Mouse (Mus musculus): Measurements from ENCODE around the gene Tle1. TPM values are rescaled to one million over a fixed set of nuclear protein-coding genes. Genes with fewer than 3 reads are reported as not detected.

Gene Tle1
- polyA plus RNA-seq, 1 experiment from 2014 or later = 45.9 TPM

DNA sequence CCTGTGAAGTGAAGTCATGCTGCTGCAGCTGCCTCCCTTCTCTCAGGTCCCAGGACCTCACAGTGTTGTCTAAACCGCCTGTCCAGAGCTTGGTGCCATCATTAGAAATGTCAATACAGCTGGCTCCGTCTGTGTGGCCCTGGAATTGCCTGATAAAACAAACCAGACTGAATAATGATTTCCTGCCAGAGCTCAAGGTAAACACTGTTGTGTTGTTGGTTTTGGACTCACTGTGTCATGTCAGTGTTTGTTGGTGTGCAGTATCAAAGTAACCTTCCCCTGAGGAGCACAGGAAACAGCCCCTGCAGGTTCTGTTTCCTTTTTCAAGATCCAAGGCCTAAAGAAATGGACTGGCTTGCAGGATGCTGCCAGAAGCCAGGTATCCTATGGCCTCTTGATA lies 78.4 kb downstream of the Tle1 start:
- Histone ChIP-seq H3K27ac (no peak overlapping the region), H3K9me3 (no peaks in the 10 kb centered on the region), H3K4me2 (replicated peaks) (no peak overlapping the region), H3K4me3 (replicated peaks) (no peak overlapping the region), H3K9ac (replicated peaks) (no peak overlapping the region), H3K36me3 (peaks cover 78% of the 10 kb centered on the region), H3K4me1 (replicated peaks) (no peaks in the 10 kb centered on the region), H3K27me3 (no peaks in the 10 kb centered on the region)
- no peak for ATAC-seq
- 79% methylated on average over 2 of the region's 2 CpGs for WGBS

DNA sequence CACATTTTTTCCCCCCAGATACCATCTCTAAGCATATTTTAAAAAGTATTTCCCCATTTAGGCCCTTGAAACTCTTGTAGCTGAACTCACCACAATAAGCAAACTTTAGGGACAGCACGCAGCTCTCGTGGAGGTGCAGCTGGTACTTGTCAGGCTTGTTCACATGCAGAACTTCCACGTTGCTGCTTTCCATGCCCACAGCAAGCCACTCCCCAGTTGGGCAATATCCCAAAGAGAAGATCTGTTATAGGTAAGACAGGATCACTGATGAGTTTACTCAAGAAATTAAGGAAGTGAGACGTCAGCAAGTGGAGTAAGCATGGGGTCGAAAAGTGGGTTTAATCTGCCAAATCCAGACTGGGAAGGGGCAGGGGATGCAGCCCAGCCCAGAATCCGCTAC lies 80.7 kb downstream of the Tle1 start:
- H3K27ac ChIP-seq = no peak overlapping the region
- 91% methylated on average over 6 of the region's 6 CpGs for WGBS
- no peaks in the 10 kb centered on the region for H3K4me1 ChIP-seq (replicated peaks)
- no peak overlapping the region for H3K9ac ChIP-seq (replicated peaks)
- peaks cover 73% of the 10 kb centered on the region for H3K36me3 ChIP-seq
- H3K4me3 ChIP-seq (replicated peaks) = no peak overlapping the region
- H3K4me2 ChIP-seq (replicated peaks) = no peak overlapping the region
- no peaks in the 10 kb centered on the region for H3K9me3 ChIP-seq
- no peaks in the 10 kb centered on the region for H3K27me3 ChIP-seq
- no peak for ATAC-seq

- H3K4me2 ChIP-seq (replicated peaks) = no peak overlapping the region
- no peak overlapping the region for H3K27ac ChIP-seq
- peaks cover 5% of the 10 kb centered on the region; the same call in 1 of the 2 replicates for H3K9me3 ChIP-seq
- peak; percentile 55; the same call in 1 of the 2 replicates for ATAC-seq
- no peaks in the 10 kb centered on the region for H3K4me1 ChIP-seq (replicated peaks)
- H3K27me3 ChIP-seq = no peaks in the 10 kb centered on the region
- H3K9ac ChIP-seq (replicated peaks) = no peak overlapping the region
- no peak overlapping the region for H3K4me3 ChIP-seq (replicated peaks)
- H3K36me3 ChIP-seq = peaks cover 13% of the 10 kb centered on the region; the same call in 1 of the 2 replicates
Observed at GRCm38 (mm10) chr4:72105702-72106101, 95.0 kb downstream of the Tle1 start.

DNA sequence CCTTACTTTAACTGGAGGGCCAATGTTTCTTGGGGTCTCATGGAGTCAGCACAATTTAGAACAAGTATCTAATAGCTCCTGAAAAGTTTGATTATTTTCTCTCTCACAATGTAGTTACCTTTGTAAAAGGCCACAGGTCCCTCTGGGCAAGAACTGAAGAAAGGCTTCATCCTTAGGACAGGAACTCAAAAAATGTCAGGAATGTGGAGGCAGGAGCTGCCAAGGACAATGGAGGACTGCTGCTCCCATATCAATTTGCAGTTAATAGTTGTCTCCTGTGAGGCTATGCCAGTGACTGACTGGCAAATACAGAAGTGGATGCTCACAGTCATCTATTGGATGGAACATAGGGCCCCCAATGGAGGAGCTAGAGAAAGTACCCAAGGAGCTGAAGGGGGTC lies 96.5 kb downstream of the Tle1 start:
- Histone ChIP-seq H3K36me3 (peaks cover 12% of the 10 kb centered on the region; the same call in 1 of the 2 replicates), H3K9me3 (peaks cover 5% of the 10 kb centered on the region; the same call in 1 of the 2 replicates), H3K4me1 (replicated peaks) (no peaks in the 10 kb centered on the region), H3K27ac (no peak overlapping the region), H3K4me3 (replicated peaks) (no peak overlapping the region), H3K27me3 (no peaks in the 10 kb centered on the region), H3K9ac (replicated peaks) (no peak overlapping the region), H3K4me2 (replicated peaks) (no peak overlapping the region)
- ATAC-seq = no peak

GRCm38 (mm10) chr4:72087811-72088210 lies 112.9 kb downstream of the Tle1 start:
- Histone ChIP-seq H3K27me3 (no peaks in the 10 kb centered on the region), H3K4me3 (replicated peaks) (no peak overlapping the region), H3K9ac (replicated peaks) (no peak overlapping the region), H3K27ac (no peak overlapping the region), H3K36me3 (no peaks in the 10 kb centered on the region), H3K4me2 (replicated peaks) (no peak overlapping the region), H3K4me1 (replicated peaks) (no peaks in the 10 kb centered on the region), H3K9me3 (no peaks in the 10 kb centered on the region)
- WGBS = 97% methylated on average over 4 of the region's 4 CpGs
- no peak for ATAC-seq

DNA sequence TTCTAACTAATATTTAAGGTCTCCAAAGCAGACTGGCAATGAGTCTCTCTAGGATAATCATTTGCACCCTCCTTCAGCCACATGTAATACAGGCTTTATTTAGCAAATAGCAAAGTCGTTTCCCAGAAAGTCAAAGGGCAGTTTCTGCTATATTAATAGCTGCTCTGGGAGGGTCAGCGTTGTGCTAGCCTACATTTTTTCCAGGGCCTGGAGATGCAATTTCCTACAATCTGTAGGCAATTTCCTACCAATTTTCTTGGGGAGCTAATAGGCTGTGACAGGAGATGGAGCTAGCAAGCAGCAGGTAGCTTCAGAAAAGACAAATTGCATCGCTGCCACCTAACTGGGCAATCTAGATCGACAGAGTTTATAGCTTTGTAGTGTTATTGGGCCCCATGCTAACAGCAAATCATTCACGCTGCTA lies 131.6 kb downstream of the Tle1 start:
- 60% methylated on average over 5 of the region's 5 CpGs for whole genome bisulfite sequencing
- Histone ChIP-seq H3K36me3 (no peaks in the 10 kb centered on the region), H3K9ac (replicated peaks) (no peak overlapping the region), H3K27ac (no peak overlapping the region), H3K9me3 (no peaks in the 10 kb centered on the region), H3K4me2 (replicated peaks) (no peak overlapping the region), H3K27me3 (no peaks in the 10 kb centered on the region), H3K4me3 (replicated peaks) (no peak overlapping the region), H3K4me1 (replicated peaks) (no peaks in the 10 kb centered on the region)
- peak; percentile 43; the same call in 1 of the 2 replicates for ATAC-seq

DNA sequence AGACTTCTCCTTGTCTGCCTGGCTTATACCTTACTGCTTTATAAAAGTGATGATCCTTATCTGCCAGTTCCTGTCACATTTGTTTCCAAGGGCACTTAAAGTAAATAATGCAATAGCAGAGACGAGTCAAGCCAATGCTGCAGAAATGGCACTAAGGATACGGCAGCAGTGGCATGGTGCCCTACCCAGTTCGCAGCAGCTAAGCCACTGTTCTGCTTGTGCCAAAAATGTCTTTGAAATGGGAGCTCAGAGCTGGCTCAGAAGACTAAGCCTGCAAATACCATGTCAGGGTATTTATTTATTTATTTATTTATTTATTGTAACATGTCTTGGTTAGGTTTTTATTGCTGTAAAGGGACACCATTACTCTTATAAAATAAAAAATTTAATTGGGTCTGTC lies 132.8 kb downstream of the Tle1 start:
- H3K27ac ChIP-seq = no peak overlapping the region
- H3K9ac ChIP-seq (replicated peaks) = no peak overlapping the region
- no peaks in the 10 kb centered on the region for H3K36me3 ChIP-seq
- no peaks in the 10 kb centered on the region for H3K4me1 ChIP-seq (replicated peaks)
- no peaks in the 10 kb centered on the region for H3K9me3 ChIP-seq
- no peak overlapping the region for H3K4me2 ChIP-seq (replicated peaks)
- no peaks in the 10 kb centered on the region for H3K27me3 ChIP-seq
- 85% methylated on average over 3 of the region's 3 CpGs for WGBS
- no peak for ATAC-seq
- no peak overlapping the region for H3K4me3 ChIP-seq (replicated peaks)
